Mouse (Mus musculus) embryonic facial prominence, embryonic 12.5 days (tissue): ENCODE data around the gene Nudt9. TPM values are rescaled to one million over a fixed set of nuclear protein-coding genes. Genes with fewer than 3 reads are reported as not detected.
A peak's percentile ranks its signal among the peaks of the same experiment; 100 is the strongest.

Experiments used
- ATAC-seq: fragments of 200-750 bp; cut with Nextera tagmentation; 2 replicates; pipeline ENCODE4 v1.8.0; 2017; ENCODE audit not compliant: insufficient number of reproducible peaks, insufficient read depth, low FRiP score, low TSS enrichment
- H3K27ac ChIP-seq: fragments of 300-500 bp; sonication (generic); 2 replicates; pipeline ENCODE4 v1.5.1; 2016; ENCODE audit warnings: mild to moderate bottlenecking
- H3K27me3 ChIP-seq: fragments of 300-500 bp; sonication (generic); 2 replicates; pipeline ENCODE4 v1.6.1; 2016; ENCODE audit warnings: mild to moderate bottlenecking, moderate library complexity
- H3K36me3 ChIP-seq: fragments of 300-500 bp; sonication (generic); 2 replicates; pipeline ENCODE4 v1.6.1; 2016; ENCODE audit warnings: mild to moderate bottlenecking
- H3K4me1 ChIP-seq: fragments of 300-500 bp; sonication (generic); 2 replicates; pipeline ENCODE4 v1.6.1; 2016
- H3K4me2 ChIP-seq: fragments of 300-500 bp; sonication (generic); replicated peaks from 2 replicates; pipeline ENCODE4 v1.6.1; 2016; ENCODE audit warnings: mild to moderate bottlenecking, moderate library complexity
- H3K4me3 ChIP-seq: fragments of 300-500 bp; sonication (generic); 2 replicates; pipeline ENCODE4 v1.5.1; 2016; ENCODE audit warnings: mild to moderate bottlenecking
- H3K9ac ChIP-seq: fragments of 300-500 bp; sonication (generic); 2 replicates; pipeline ENCODE4 v1.6.1; 2016; ENCODE audit warnings: mild to moderate bottlenecking, moderate library complexity
- H3K9me3 ChIP-seq: fragments of 300-500 bp; sonication (generic); 2 replicates; pipeline ENCODE4 v1.6.1; 2016; ENCODE audit warnings: mild to moderate bottlenecking, moderate library complexity
- WGBS: fragments of 180-500 bp; shearing (Covaris S2); methylation state at CpG from one replicate; pipeline ENCODE4 v1.1.7; 2016; 5-methylcytosine and 5-hydroxymethylcytosine counted together
- polyA plus RNA-seq: library from polyadenylated mRNA; unstranded; fragments of >200 nt; fragmentation: Nextera tagmentation; extraction: Ambion mirVana; gene quantifications from 2 replicates; pipeline ENCODE4 v1.2.1, GENCODE M21; 2016

Nudt9 gene
- polyA plus RNA-seq = 69.0 and 76.0 TPM in 2 replicates

GRCm38 (mm10) chr5:104046256-104047199 lies at the start of gene Nudt9:
Gene Nudt9, plus strand, starts transcription at chr5:104046306.
- Histone ChIP-seq H3K9me3 (no peaks in the 10 kb centered on the region), H3K36me3 (peaks cover 13% of the 10 kb centered on the region), H3K27ac (peak within 1 kb of the TSS; percentile 88), H3K9ac (peak within 1 kb of the TSS; percentile 67), H3K4me1 (0 out of 2 replicates have a peak, but pooled peaks cover 3% of the 10 kb centered on the region), H3K4me2 (peak within 1 kb of the TSS; percentile 71), H3K27me3 (no peaks in the 10 kb centered on the region), H3K4me3 (peak within 1 kb of the TSS; percentile 74)
- peak; percentile 98 for ATAC-seq
- 5% methylated on average over 90 of the region's 90 CpGs for WGBS

DNA sequence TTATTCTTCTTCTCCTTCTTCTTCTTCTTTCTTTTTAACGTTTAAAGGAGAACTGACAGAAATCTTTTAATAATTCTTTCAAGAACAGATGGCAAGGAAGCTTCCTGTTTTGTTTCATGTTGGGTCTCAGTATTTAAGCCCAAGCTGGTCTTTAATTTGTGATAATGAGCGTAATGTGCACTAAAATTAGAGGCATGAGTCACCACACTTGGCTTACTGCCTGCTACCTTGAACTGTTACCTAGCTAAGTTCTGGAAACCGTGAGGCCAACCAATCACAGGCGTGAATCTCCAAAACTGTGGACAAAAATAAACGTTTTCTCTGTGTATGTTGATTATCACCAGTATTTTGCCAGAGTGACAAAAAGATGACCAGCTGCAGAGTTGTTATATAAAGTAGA lies 47.4 kb upstream of the Nudt9 start:
- no peak overlapping the region for H3K4me2 ChIP-seq
- no peaks in the 10 kb centered on the region for H3K9me3 ChIP-seq
- H3K9ac ChIP-seq = no peak overlapping the region
- H3K27ac ChIP-seq = no peak overlapping the region
- no peak overlapping the region for H3K4me3 ChIP-seq
- no peaks in the 10 kb centered on the region for H3K27me3 ChIP-seq
- no peaks in the 10 kb centered on the region for H3K36me3 ChIP-seq
- 69% methylated on average over 5 of the region's 5 CpGs for WGBS
- ATAC-seq = no peak
- peaks cover 3% of the 10 kb centered on the region; the same call in 1 of the 2 replicates for H3K4me1 ChIP-seq

GRCm38 (mm10) chr5:103999738-104000137 lies 46.4 kb upstream of the Nudt9 start:
- ATAC-seq = no peak
- Histone ChIP-seq H3K4me1 (peaks cover 3% of the 10 kb centered on the region; the same call in 1 of the 2 replicates), H3K9ac (no peak overlapping the region), H3K9me3 (no peaks in the 10 kb centered on the region), H3K4me3 (no peak overlapping the region), H3K4me2 (no peak overlapping the region), H3K27me3 (no peaks in the 10 kb centered on the region), H3K36me3 (no peaks in the 10 kb centered on the region), H3K27ac (no peak overlapping the region)
- WGBS = 3% methylated on average over 5 of the region's 5 CpGs

GRCm38 (mm10) chr5:104002549-104003255 lies 43.4 kb upstream of the Nudt9 start:
- WGBS = 20% methylated on average over 18 of the region's 18 CpGs
- H3K36me3 ChIP-seq = no peaks in the 10 kb centered on the region
- no peak overlapping the region for H3K4me3 ChIP-seq
- no peak overlapping the region for H3K27ac ChIP-seq
- ATAC-seq = peak; percentile 41; the same call in 1 of the 2 replicates
- peaks cover 3% of the 10 kb centered on the region; the same call in 1 of the 2 replicates for H3K4me1 ChIP-seq
- H3K9me3 ChIP-seq = no peaks in the 10 kb centered on the region
- H3K4me2 ChIP-seq = peak overlapping the region; percentile 21
- no peak overlapping the region for H3K9ac ChIP-seq
- no peaks in the 10 kb centered on the region for H3K27me3 ChIP-seq

DNA sequence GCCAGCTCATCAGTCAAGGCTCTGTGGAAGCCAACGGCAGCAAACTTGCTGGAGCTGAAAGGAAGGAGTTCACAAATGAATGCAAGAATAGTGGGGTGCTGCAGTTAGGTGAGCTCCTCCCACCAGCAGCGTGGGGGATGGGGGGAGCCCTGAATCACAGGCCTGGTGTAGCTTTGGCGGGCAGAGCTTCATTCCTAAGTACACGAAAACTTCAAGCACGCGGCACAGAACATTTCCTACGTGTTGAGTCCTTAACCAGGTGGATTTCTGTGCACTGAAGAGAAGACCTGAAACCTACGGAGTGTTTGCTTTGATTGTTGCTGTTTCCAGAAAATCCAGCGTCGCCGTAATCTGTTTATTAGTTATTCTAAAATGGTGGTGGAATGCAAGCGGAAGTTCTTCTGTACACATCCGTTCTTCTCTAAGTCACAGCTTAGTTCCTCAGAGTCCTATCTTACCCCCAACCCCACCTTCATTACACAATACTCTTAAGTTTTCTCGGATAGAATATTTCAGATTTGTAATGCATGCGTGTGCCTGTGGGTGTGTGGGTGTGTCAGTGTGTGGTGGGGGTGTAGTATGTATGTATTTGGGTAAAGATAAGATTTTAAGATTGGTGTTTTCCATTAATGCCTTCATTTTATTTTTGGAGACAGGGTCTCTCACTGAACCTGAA lies 42.7 kb upstream of the Nudt9 start:
- Histone ChIP-seq H3K4me1 (peaks cover 3% of the 10 kb centered on the region; the same call in 1 of the 2 replicates), H3K4me2 (peak overlapping the region; percentile 21), H3K9me3 (no peaks in the 10 kb centered on the region), H3K36me3 (no peaks in the 10 kb centered on the region), H3K4me3 (no peak overlapping the region), H3K27ac (no peak overlapping the region), H3K27me3 (no peaks in the 10 kb centered on the region), H3K9ac (no peak overlapping the region)
- 43% methylated on average over 15 of the region's 15 CpGs for WGBS
- 0 out of 2 replicates have a peak, but pooled peaks have one; percentile 28 for ATAC-seq

DNA sequence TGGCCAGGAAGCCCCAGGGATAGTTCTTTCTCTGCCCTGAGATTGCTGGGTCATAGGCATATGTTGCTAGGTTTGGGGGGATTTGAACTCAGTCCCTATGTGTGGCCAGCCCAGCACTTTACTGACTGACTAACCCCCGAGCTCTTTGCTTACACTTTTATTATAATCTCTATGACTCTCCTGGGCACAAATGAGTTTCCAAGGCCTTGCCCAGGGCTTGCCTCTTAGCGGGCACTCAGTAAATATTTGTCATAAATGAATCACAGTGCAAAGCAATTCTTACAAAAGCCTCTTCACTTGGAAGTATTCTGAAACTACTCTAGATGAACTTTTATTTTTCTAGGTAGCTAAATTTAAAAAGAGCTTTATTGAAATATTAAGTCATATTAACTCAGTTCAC lies 42.2 kb upstream of the Nudt9 start:
- H3K27me3 ChIP-seq = no peaks in the 10 kb centered on the region
- H3K4me1 ChIP-seq = peaks cover 3% of the 10 kb centered on the region; the same call in 1 of the 2 replicates
- H3K9ac ChIP-seq = no peak overlapping the region
- H3K27ac ChIP-seq = no peak overlapping the region
- 89% methylated on average over 2 of the region's 2 CpGs for WGBS
- H3K4me3 ChIP-seq = no peak overlapping the region
- no peak for ATAC-seq
- no peak overlapping the region for H3K4me2 ChIP-seq
- H3K9me3 ChIP-seq = no peaks in the 10 kb centered on the region
- no peaks in the 10 kb centered on the region for H3K36me3 ChIP-seq

GRCm38 (mm10) chr5:104006811-104007210 lies 39.3 kb upstream of the Nudt9 start:
- Histone ChIP-seq H3K4me2 (no peak overlapping the region), H3K36me3 (no peaks in the 10 kb centered on the region), H3K9me3 (no peaks in the 10 kb centered on the region), H3K9ac (no peak overlapping the region), H3K4me1 (no peaks in the 10 kb centered on the region), H3K4me3 (no peak overlapping the region), H3K27ac (no peak overlapping the region), H3K27me3 (no peaks in the 10 kb centered on the region)
- no peak for ATAC-seq
- 82% methylated on average over 3 of the region's 3 CpGs for WGBS

GRCm38 (mm10) chr5:104007801-104008200 lies 38.3 kb upstream of the Nudt9 start:
- H3K9me3 ChIP-seq = no peaks in the 10 kb centered on the region
- H3K9ac ChIP-seq = no peak overlapping the region
- H3K27me3 ChIP-seq = no peaks in the 10 kb centered on the region
- no peak overlapping the region for H3K27ac ChIP-seq
- H3K4me2 ChIP-seq = no peak overlapping the region
- 80% methylated on average over 5 of the region's 5 CpGs for WGBS
- no peak for ATAC-seq
- no peaks in the 10 kb centered on the region for H3K4me1 ChIP-seq
- H3K4me3 ChIP-seq = no peak overlapping the region
- H3K36me3 ChIP-seq = no peaks in the 10 kb centered on the region

DNA sequence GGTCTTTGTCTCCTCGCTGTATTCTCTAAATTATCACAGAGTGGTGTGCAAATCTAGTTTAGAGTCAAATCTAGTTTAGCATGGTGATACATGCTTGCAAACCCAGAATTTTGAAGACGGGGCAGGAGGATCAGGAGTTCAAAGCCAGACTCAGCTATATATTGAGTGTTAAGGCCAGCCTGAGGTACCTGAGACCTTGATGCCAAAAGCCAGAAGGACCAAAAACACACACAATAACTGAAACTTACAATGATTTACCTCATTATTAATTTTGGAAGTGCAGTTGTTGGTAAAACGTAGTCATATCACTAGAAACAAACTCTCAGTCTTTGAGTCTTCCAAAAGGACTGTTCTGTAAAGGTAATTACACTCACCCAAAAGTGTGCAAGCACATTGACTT lies 36.7 kb upstream of the Nudt9 start:
- 88% methylated on average over 3 of the region's 3 CpGs for WGBS
- Histone ChIP-seq H3K9ac (no peak overlapping the region), H3K27me3 (no peaks in the 10 kb centered on the region), H3K4me1 (no peaks in the 10 kb centered on the region), H3K9me3 (no peaks in the 10 kb centered on the region), H3K27ac (no peak overlapping the region), H3K4me2 (no peak overlapping the region), H3K4me3 (no peak overlapping the region), H3K36me3 (no peaks in the 10 kb centered on the region)
- no peak for ATAC-seq

DNA sequence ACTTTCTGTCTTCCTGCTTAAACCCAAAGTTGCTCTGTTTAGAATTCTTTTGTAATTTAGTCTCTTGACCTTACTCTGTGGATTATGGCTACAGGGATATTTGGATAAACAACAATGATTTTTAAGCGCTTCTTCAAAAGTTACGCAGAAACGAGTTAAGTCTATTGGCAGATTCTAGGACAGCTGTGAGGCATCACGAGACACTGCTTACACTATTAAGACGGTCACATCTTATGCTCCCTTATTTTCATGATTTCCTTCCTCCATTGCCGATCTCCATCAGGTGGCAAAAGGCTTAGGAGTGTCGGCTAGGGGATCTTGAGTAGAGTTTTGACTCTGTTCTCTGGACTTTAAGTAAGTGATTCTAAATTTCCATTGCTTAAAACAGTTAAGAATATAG lies 35.8 kb upstream of the Nudt9 start:
- 91% methylated on average over 7 of the region's 7 CpGs for WGBS
- no peak overlapping the region for H3K4me3 ChIP-seq
- H3K9me3 ChIP-seq = no peaks in the 10 kb centered on the region

GRCm38 (mm10) chr5:104011419-104011818 lies 34.7 kb upstream of the Nudt9 start:
- Histone ChIP-seq H3K27me3 (no peaks in the 10 kb centered on the region), H3K9me3 (no peaks in the 10 kb centered on the region), H3K4me3 (no peak overlapping the region), H3K9ac (no peak overlapping the region), H3K4me1 (no peaks in the 10 kb centered on the region), H3K27ac (no peak overlapping the region), H3K4me2 (no peak overlapping the region), H3K36me3 (no peaks in the 10 kb centered on the region)
- no peak for ATAC-seq

More for the DNA sequence above, 35.8 kb upstream of the Nudt9 start:
- Histone ChIP-seq H3K36me3 (no peaks in the 10 kb centered on the region), H3K27me3 (no peaks in the 10 kb centered on the region), H3K4me1 (no peaks in the 10 kb centered on the region), H3K27ac (no peak overlapping the region), H3K9ac (no peak overlapping the region), H3K4me2 (no peak overlapping the region)
- no peak for ATAC-seq
